Mouse (Mus musculus) ovary, postnatal 14 days (tissue): ENCODE measurements around the gene Gdf7.

ENCODE experiments used
- DNase-seq: peaks from one replicate; pipeline ENCODE4 v3.0.0; 2022; ENCODE audit warnings: low spot score

Gene Gdf7

DNA sequence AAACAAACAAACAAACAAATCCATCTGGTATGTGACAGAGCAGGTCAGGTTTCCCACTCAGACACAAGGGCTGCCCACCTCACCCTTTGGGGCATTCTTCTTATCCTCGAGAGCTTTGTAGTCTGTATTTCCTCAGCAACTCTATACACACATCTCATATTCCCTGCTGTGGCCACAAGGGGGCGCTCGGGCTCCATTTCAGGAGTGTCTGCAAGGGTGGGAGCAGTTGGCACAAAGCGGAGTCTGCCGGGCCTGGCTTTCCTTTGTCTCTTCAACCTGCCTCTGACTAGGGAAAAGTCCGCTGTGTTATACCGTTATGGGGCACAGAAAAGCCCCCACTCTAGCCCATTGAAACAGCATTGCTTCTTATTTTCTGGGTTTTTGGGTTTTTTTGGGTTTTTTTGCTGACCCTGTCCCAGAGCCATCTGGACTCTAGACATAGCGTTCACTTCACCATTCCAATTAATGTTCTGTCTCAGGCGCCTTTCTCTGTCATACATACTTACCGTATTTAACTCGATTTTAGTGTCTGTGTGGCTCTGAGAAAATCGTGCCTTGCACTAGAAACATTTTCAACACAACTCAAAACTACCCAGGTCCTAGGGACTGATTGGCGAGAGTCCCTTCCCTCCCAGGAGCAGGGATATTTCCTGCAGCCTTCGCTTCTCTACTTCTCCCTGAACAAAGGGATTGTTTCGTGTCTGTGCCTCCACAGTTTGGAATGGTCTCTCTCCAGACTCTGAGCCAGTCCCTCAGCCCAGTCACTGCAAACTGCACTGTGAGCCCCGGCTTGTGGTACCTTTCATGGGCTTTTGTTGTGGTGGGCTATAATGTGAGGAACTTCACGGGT is 25.3 kb upstream of the Gdf7 start:
- peak; percentile 94 for DNase-seq

DNA sequence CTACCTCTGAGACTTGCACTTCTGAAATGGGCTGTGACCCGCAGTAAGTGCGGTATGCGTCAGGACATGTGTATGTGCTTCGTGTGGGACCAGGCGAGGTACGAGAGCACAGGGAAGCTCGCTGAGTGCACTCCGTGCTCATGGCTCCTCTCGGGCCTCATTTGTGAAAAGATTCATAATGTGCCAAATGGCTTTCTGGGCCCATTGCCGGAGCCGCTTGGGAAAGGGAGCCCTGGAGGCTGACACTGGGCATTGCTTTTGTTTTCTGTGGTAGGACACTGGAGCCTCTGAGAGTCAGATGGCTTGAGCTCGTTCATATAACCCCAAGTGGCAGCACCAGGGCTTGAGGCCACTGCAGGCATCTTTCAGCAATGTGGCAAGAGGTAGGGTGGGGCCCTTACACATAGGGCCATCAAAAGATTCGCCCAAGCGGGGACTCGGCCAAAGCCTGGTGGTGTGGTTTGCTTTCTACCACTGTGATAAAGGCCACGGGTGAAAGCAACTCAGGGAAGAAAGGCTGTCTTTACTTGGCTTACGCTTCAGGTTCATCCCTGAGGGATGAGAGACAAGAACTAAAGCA is 24.3 kb upstream of the Gdf7 start:
- no peak for DNase-seq

DNA sequence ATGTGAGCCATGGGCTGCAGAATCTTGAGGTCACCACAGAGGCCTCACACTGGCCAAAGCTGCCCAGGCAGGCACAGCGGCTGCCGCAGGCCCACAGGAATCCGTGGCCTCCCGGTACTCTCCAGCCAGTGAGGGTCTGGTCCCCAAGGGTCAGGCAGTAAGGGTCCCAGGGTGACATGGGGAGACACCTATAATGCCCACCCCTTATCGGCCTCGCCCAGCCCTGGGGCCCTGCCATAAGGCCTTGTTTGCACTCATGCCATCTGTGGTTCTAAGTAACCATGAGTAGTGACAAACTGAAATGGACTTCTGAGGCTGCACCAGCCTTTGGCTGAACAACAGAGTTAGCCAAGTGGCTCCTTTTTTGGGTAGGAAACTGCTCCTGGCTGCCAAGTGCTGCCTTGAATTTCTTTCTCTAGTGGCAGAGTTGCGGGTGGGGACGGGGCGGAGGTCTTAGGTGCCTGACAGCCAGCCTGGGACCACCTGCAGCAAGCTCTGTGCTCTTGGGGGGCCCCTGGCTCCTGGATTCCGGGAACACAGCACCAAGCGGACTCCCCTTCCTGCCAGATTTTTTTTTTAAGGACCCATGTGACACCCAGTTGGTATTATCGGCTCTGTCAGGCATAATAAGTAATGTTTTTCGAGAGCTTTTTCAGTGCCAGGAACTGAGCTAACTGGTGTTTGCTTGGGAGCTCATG is 23.6 kb upstream of the Gdf7 start:
- DNase-seq, result no peak

DNA sequence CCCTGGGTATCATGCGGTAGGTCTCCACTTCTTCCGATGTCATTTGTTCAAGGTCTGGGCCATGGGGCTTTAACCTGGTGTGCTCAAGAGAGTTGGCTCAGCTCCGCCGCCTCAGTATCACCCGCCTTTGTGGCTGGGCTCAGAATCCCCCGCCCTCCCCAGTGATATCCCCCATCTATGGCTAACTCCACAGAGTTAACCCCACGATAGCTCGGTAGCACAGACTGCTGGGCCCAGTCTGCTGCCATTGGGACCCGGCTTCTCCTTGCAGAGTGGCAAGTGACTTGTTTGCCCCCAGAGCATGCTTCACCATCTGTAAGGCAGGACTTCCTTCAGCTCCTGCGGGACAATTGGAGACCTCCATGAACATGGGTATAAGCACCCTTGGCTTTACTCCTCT is 22.3 kb upstream of the Gdf7 start:
- DNase-seq, result no peak

DNA sequence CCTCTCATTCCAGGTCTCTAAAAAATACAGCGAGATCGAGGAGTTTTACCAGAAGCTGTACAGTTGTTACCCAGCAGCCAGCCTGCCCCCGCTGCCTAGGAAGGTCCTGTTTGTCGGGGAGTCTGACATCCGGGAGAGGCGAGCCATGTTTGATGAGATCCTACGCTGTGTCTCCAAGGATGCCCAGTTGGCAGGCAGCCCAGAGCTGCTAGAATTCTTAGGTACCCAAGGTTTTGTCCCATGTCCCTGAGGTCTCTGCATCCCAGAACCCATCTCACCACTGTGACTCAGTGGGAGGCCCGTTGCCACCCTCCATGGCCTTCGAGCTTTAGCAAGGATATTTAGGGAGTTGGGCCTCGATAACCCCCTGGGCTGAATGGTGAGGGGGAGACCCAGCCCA is 19.8 kb upstream of the Gdf7 start:
- no peak for DNase-seq

DNA sequence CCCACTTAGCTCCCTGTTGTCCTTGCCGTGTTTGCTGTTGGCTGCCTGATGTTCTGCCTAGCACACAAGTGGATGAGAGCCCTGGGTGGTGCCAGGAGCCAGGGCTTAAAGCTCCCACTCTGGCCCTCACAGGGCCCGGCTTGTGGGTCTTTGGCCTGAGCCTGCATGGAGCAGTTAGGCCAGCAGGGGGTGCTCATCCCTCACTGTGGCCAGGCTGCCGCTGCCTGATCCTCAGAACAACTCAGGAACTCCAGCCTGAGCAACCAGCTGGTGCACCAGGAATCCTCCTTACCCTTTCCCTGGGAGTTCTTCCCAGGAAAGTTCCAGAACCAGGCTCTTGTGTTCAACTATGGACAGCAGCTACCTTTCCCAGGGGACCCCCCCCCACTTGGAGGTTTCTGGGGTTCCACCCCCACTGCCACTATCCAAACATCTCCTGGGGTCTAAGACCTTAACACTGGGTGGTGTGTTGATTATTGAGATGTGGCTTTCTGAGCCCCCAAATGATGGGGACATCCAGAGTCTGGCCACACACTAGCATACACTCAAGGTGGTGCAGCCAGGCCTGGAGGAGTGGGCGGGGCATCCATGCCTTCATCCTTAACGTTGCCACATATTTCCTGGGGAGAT is 18.4 kb upstream of the Gdf7 start:
- DNase-seq, result peak; percentile 78

DNA sequence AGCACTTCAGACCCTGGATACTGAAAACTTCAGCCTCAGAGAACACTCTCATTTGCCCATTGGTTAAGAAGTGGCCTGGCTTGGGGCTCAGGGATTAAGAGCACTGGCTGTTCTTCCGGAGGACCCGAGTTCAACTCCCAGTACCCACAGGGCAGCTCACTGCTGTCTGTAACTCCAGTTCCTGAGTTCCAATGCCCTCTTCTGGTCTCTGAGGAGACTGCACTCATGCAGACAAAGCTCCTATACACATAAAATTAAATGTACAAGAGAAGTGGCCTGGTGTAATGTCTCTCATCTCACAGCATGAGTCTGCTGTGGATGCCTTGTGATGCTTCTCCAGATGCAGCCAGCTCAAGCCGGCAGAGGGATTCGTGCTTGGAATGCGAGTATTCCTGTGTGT is 14.8 kb upstream of the Gdf7 start:
- DNase-seq, result no peak

DNA sequence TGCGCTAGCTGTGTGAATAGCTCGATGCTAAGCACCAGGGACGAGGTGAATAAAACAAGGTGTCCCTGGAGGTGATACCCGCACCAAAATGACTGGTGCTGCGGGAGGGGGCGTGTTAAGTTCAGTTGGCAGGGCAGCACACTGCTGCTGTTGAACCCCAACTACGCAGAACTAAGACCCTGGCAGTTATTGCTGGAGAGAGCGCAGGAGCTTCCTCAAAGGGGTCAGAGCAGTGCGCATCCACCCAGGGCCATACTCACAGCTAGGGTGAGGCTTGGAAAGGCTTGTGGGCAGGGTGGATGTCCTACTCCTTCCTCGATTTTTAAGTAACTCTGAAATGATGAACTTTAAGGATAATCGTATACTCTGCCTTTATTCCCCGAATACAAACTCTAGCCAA is 12.0 kb upstream of the Gdf7 start:
- DNase-seq, result no peak

DNA sequence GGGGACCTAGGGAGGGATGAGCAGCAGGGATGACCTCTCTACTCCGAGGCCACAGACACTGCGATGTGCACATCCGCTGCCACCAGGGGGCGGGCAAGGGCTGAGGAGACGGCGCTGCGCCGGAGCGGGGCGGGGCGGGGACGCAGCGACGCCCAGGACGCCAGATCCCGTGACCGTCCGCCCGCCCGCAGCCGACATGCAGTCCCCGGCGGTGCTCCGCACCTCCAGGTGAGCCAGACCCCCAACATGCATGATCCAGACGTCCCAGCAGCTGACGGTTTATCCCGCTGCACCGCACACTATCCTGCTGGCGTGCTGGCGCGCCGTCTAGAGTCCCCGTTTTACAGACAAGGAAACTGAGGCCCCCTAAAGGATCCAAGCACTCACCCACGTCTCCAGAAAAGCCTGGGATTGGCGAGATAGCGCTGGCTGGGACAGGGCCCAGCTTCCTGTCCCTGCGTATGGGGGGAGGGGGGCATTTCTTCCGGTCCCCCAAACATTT is 11.6 kb upstream of the Gdf7 start, which contains the start of gene Hs1bp3:
Gene Hs1bp3, plus strand, starts transcription at position 163 of the 502 bp plus-strand sequence.
- DNase-seq, result peak; percentile 84

DNA sequence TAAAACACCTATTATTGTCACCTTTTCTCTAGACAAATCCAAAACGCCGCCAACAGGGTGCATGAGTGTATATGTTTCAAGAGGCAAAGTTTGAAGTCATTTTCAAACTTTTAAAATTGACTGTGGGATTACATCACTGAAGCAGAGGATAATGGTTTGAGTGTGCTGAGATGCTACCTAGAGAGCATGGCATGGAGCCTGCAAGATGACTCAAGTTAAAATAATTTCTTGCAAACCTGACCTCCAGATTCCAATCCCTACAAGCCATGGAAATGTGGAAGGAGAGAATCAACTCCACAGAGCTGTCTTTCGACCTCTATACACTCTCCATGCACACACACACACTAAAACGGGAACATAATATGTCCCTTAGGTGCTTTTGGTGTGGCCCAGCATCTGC is 10.5 kb upstream of the Gdf7 start:
- DNase-seq, result no peak

DNA sequence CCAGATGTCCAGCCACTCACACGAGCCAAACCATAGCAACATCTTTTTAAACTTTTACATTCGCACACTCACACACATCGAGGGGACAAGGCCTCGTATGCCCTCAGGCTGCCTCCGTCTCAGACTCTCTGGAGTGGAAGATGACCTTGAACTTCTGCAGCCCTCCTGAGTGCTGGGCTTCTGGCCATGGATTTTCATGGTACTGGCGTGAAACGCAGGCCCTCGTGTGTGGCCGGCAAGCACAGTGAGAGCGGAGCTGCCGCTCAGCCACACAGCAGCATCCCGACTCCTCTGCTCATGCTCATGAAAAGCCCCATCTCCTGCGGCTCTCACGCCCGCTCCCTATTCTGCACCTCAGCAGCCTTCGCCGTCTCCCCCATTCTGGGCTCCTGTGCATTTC is 9.2 kb upstream of the Gdf7 start:
- no peak for DNase-seq

DNA sequence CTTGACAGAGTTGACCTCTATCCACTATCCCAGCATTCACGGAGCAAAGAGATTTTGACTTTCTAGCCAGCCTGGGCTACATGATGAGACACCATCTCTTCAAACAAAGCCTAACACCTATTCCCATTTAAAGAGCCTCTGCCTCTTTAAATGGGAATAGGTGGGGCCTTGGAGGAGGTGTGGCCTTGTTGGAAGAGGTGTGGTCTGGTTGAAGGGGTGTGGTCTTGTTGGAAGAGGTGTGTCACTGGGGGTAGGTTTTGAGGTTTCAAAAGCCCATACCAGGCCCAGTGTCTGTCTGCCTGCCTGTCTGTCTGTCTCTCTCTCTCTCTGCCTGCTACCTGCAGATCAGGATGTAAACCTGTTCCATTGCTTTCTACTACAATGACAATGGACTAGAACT is 5.2 kb upstream of the Gdf7 start:
- no peak for DNase-seq

DNA sequence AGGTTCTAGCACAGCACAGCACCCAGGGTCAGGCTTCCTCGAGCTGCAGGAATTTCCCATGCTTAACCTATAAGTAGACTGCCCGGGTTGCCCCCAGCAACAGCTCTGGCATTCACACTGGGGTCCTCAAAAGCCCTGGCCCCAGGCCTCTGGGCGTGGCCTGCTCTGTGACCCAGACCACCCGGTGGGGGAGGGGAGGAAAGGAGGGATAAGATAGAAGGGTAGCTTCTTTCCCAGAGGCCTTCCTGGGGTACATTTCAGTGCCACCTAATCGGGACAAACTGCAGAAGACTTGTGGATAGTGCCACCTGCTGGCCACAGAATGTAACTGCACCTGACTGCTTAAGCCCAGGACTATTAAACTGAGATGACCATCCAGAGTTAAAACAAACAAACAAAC is 4.7 kb upstream of the Gdf7 start:
- peak; percentile 54 for DNase-seq

DNA sequence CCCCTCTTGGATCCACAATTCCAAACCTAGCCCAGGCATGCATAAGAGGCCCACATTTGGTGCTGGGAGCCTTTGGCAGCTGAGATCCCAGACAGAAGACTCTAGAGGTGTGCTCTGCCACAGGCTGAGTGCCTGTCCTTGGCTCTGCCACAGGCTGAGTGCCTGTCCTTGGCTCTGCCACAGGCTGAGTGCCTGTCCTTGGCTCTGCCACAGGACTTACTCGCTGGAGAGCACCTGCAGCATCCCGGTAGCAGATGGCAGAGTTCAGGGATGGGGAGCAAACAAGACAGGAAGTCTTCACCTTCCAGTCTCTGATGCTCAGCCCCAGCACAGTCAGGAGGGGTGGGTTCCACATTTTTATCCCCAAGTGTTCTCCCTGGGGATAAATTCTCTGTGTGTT is 3.5 kb upstream of the Gdf7 start:
- no peak for DNase-seq

DNA sequence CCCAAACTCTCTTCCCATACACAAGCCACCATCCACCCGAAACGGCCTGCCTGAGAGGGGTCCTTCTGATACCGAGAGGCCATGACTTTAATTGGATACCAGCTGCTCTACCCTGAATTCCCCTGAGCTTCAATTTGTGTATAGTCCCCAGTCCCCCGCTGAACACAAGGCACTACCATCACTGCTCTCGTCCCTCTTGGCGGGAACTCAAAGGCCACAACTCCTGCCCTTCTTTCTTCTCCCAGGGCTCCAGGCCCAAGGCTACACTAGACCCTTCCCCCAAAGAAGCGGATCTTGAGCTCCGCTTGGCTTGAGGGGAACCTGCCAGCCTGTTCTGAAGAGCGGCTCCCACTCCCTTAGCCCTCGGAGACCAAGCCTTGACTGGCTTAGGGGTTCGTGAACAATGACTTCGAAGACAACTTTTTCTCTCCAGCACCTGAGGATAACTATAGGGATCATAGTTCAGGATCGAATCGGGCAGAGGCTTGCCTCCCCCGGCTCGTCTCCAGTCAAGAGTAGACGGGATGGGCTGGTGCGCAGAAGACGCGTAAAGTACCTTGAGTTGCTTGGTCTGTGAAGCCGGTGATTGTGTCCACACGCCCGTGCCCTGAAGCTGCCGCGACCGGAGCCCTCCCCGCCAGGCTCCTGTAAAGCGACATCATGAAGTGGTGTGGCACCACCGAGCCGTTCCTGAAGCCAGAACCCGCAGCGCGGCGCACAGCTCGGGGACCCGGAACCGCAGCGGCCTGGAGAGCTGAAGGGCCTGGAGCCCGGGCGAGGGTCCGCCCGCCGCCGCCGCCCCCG is 541 bp downstream of the Gdf7 start:
- DNase-seq, result no peak

DNA sequence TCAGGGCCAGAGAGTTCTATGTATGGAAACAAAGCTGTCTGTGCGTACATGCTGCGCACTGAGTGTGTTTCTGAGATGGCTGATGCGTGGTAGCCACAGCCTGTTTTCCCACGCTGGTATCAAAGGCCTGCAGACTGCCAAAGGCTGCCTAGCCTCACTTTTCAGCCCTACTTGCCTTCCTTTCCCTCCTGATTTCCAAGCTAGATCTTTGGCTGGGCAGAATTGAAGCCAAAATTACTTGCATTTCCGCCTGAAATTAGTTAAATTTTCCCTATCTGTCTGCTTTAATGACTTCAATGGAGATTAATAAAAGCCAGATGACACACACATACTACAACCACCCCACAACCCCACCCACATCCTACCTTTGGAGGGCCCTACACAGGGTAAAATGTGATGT is 1.2 kb downstream of the Gdf7 start:
- DNase-seq, result no peak

DNA sequence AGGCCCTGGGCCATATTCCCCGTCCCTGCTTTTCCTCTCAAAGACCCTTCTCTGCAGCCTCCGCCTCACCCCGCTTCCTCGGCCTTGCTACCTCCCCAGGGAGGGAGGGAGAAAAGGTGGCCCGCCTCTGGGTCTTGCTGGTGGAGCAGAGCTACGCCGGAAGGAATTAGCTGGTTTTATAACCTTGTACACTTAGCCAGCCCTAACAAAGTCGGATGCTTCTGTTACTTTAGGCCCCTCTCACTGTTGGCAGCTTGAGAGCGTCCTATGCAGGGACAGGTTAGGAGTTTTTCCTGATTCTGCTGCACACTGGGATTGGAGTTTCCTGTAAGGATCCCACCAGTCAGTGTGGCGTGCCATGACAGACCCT is 1.7 kb downstream of the Gdf7 start:
- no peak for DNase-seq

DNA sequence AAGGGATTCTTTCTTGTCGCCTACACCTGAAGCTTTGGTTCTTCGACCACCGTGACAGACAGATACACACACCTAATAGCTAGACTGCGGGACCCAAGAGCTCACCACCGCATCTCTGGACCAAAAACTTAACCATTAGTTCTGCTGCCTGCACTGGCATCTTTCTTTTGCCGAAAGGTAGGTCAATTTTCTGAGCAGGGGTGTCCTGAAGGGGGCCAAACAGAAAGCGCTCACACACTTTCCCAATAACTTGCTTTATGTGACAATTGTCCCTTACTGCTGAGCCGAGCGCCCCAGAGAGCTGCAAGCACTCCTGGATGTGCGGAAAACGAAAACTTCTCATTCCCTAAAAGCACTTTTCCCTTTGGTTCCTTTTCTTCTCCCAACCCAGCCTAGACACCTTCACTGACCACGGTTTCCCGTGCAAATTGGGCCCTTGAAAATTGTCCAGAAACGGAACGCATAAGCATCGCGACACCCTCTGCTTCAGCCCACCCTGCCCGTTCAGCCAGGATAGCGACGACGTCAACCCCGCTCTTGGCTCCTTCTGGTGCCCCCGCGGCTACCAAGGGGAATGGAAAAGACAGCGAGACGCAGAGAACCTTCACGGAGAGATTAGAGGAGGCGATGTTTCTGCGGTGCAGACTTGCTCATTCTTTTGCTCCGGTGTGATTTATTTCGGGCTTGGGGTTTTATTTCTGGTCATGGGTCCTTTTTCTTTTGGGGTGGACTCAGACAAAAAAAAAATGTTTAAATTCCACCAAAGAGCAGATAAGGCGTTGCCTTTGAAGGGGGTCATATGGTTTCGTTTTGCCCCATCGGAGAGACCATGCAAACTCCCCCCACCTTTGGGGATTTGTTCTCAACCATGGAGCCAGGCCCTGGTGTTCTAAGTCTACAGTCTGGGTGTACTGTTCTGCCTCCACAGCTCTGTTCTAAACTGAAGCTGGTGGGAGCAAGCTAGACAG is 2.3 kb downstream of the Gdf7 start:
- no peak for DNase-seq

DNA sequence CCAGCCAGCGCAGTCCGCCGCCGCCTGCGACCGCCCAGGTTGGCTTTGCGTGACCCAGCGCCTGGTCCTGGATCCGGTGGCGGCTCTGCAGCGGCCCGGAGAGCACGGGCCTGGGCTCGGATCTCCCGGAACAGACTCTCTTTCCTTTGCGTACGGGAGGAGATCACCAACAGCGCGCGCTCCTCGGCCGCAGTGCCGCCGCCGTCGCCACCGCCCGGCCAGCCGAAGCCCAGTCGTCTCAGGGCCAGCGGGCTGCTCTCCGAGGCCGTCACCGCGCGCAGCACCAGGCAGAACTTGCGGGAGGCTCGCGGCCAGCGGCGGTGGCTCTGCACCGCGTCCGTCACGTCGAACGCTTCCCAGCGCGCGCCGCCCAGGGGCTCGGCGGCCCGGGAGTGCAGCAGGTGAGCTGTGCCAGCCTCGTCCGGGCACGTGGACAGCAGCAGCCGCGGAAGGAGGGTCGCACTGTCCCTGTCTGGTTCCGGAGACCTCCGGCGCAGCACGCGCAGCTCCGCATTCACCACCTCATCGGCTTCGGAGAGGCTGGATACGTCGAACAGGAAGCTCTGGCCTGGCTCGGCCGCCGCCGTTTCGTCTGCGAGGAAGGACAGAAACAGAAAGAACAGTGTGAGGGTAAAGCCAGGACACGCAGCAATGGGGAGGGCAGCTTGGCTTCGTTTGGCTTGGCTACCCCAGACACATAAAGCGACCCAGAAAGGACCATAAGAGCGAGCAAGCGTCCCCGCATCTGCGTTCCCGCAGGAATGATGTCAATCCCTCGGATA is 3.2 kb downstream of the Gdf7 start:
- DNase-seq, result no peak
